Mouse (Mus musculus) heart, postnatal 14 days (tissue): ENCODE measurements around the gene Ice1. TPM values are rescaled to one million over a fixed set of nuclear protein-coding genes. Genes with fewer than 3 reads are reported as not detected.
A peak's percentile ranks its signal among the peaks of the same experiment; 100 is the strongest.

Source experiments
- DNase-seq, 2 experiments: peaks; one replicate each; pipeline ENCODE4 v3.0.0; 2021 to 2022
- intact Hi-C: fragments of 180-260 bp; cut with DNase I; formaldehyde crosslinking; loops from one replicate; pipeline ENCODE4 v1.15.1; 2025
- total RNA-seq, 2 experiments: library from RNA; stranded (reverse); gene quantifications; 2 replicates each; pipeline ENCODE4 v1.2.3; 2021

Gene Ice1
- total RNA-seq, 2 experiments from 2014 or later, result 30.3 to 32.7 TPM

- intact Hi-C loops, result loop anchor here (2.0 kb wide), 2 partner anchors 31 to 359 kb away; no protein-coding TSS in a partner anchor
- no peak for DNase-seq
These were observed 4.5 kb upstream of the Ice1 start for GRCm38 (mm10) chr13:70641941-70642340.

- DNase-seq, result no peak
- intact Hi-C loops, result no loop called here
These were observed 3.9 kb upstream of the Ice1 start for GRCm38 (mm10) chr13:70641381-70641780.

GRCm38 (mm10) chr13:70639639-70640038 lies 2.2 kb upstream of the Ice1 start:
- intact Hi-C loops, result no loop called here
- no peak for DNase-seq

GRCm38 (mm10) chr13:70637662-70638291 lies 343 bp upstream of the Ice1 start:
- intact Hi-C loops, result no loop called here

GRCm38 (mm10) chr13:70636706-70637105 lies 728 bp downstream of the Ice1 start:
- DNase-seq, result no peak
- intact Hi-C loops, result no loop called here

More at GRCm38 (mm10) chr13:70637662-70638291, 343 bp upstream of the Ice1 start:
- DNase-seq, result peak; percentile 90 to 94

GRCm38 (mm10) chr13:70635591-70635990 lies 1.8 kb downstream of the Ice1 start:
- intact Hi-C loops, result no loop called here
- DNase-seq, result no peak

GRCm38 (mm10) chr13:70626416-70626815 lies 11.0 kb downstream of the Ice1 start:
- no peak for DNase-seq
- intact Hi-C loops, result no loop called here

GRCm38 (mm10) chr13:70625665-70626064 lies 11.8 kb downstream of the Ice1 start:
- DNase-seq, result no peak
- intact Hi-C loops, result no loop called here

GRCm38 (mm10) chr13:70624445-70624844 lies 13.0 kb downstream of the Ice1 start:
- no peak for DNase-seq
- intact Hi-C loops, result no loop called here

- DNase-seq, result no peak
- intact Hi-C loops, result no loop called here
These were observed 14.9 kb downstream of the Ice1 start for GRCm38 (mm10) chr13:70622461-70623057.

- DNase-seq, result no peak
- intact Hi-C loops, result no loop called here
These were observed 15.9 kb downstream of the Ice1 start for GRCm38 (mm10) chr13:70621509-70621908.

GRCm38 (mm10) chr13:70612837-70613236 lies 24.6 kb downstream of the Ice1 start:
- intact Hi-C loops, result loop anchor here (10.0 kb wide), 2 partner anchors 232 to 392 kb away; partner anchors contain the start of gene Adamts16
- DNase-seq, result no peak

- DNase-seq, result peak; percentile 74 to 78
- intact Hi-C loops, result loop anchor here (2.0 to 10.0 kb wide), 3 partner anchors 32 to 394 kb away; partner anchors contain the start of gene Adamts16
These were observed 26.7 kb downstream of the Ice1 start for GRCm38 (mm10) chr13:70610431-70611420.

GRCm38 (mm10) chr13:70609632-70610031 lies 27.8 kb downstream of the Ice1 start:
- DNase-seq, result no peak
- intact Hi-C loops, result loop anchor here (2.0 to 10.0 kb wide), 3 partner anchors 33 to 395 kb away; partner anchors contain the start of gene Adamts16

GRCm38 (mm10) chr13:70605366-70605765 lies 32.1 kb downstream of the Ice1 start:
- intact Hi-C loops, result no loop called here
- DNase-seq, result no peak

- DNase-seq, result no peak
- intact Hi-C loops, result no loop called here
These were observed 32.7 kb downstream of the Ice1 start for GRCm38 (mm10) chr13:70604723-70605122.

- no peak for DNase-seq
- intact Hi-C loops, result no loop called here
These were observed 35.9 kb downstream of the Ice1 start for GRCm38 (mm10) chr13:70601566-70601965.

GRCm38 (mm10) chr13:70599964-70600619 lies 37.3 kb downstream of the Ice1 start:
- no peak for DNase-seq
- intact Hi-C loops, result no loop called here

- peak; percentile 45 to 67 for DNase-seq
- intact Hi-C loops, result no loop called here
These were observed 38.5 kb downstream of the Ice1 start for GRCm38 (mm10) chr13:70598941-70599340.

- intact Hi-C loops, result no loop called here
- DNase-seq, result no peak
These were observed 40.5 kb downstream of the Ice1 start for GRCm38 (mm10) chr13:70596901-70597300.
